Mouse (Mus musculus): ENCODE data around the gene Spata20. TPM values are rescaled to one million over a fixed set of nuclear protein-coding genes. Genes with fewer than 3 reads are reported as not detected.

Spata20 gene
- polyA plus RNA-seq, 1 experiment from 2014 or later = not detected

DNA sequence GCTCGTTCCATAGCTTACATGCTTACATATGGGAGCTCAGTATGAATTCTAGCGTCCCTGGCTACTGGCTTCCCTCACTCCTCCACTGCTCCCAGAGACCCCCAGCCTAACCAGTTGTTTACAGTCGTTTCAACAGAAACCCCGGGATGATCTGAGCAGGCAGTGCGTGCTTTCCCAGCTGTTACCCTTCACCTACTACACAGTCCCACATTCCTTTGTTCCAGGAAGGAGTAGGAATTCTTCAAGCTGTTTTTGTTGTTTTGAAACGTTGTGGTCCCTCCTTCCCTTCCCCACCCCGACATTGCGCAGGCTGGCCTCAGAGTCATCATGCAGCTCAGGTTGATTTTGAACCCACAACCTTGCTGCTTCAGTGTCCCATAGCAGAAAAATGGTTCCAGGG, 14.4 kb upstream of the Spata20 start:
- Histone ChIP-seq H3K4me2 (ENCODE audit: low read depth, low read length, severe bottlenecking) (no peak overlapping the region), H3K9me3 (ENCODE audit: control insufficient read depth, low read length) (no peaks in the 10 kb centered on the region), H3K4me1 (replicated peaks; ENCODE audit: control insufficient read depth, insufficient read depth, low read length) (peaks cover 13% of the 10 kb centered on the region), H3K27me3 (ENCODE audit: control insufficient read depth, insufficient read depth, low read length) (peaks cover 8% of the 10 kb centered on the region; the same call in 1 of the 2 replicates), H3K9ac (ENCODE audit: low read length) (no peak overlapping the region), H3K36me3 (ENCODE audit: control insufficient read depth, insufficient read depth, low read length) (no peaks in the 10 kb centered on the region), H3K4me3 (ENCODE audit: low read depth, low read length) (no peak overlapping the region), H3K27ac (ENCODE audit: low read depth, low read length) (no peak overlapping the region)
- whole genome bisulfite sequencing = 25% methylated on average over 8 of the region's 8 CpGs
- DNase-seq (ENCODE audit: low spot score) (no peak), ATAC-seq (replicated peaks; ENCODE audit: low FRiP score) (no peak)

DNA sequence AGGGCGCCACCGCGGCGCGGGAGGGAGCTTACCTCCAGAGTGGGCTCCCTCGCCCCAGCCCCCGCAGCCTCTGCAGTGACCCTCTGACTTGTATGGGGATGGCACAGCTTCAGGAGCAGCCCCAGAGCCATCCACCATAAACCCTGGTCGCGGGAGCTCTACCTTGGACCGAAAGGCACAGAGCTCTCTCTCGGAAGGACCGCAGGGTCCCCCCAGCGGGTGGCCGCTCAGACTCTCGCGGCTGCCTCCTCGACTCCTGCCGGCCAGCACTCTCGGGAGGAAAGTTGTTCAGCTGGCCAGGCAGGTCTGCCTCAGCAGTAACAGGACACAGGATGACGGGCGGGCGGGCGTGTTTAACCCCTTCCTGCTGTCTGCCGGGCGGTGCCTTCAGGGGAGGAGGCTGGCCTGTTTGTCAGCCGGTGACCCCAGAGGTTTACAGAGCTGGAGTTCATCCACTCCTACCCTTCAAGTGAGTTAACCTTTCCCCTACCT, 13.7 kb upstream of the Spata20 start, which contains the start of gene Epn3:
TSS of gene Epn3 (minus strand) at position 314 of the 492 bp plus-strand sequence.
- peak within 1 kb of the TSS; percentile 27 for H3K4me3 ChIP-seq (ENCODE audit: low read depth, low read length)
- ATAC-seq (replicated peaks; ENCODE audit: low FRiP score) (no peak), DNase-seq (ENCODE audit: low spot score) (peak; percentile 64)
- no peaks in the 10 kb centered on the region for H3K36me3 ChIP-seq (ENCODE audit: control insufficient read depth, insufficient read depth, low read length)
- H3K27me3 ChIP-seq (ENCODE audit: control insufficient read depth, insufficient read depth, low read length) = peaks cover 8% of the 10 kb centered on the region; the same call in 1 of the 2 replicates
- H3K27ac ChIP-seq (ENCODE audit: low read depth, low read length) = no peak within 1 kb of the TSS
- peak within 1 kb of the TSS; percentile 37; the same call in 1 of the 2 replicates for H3K9ac ChIP-seq (ENCODE audit: low read length)
- H3K4me2 ChIP-seq (ENCODE audit: low read depth, low read length, severe bottlenecking) = peak within 1 kb of the TSS; percentile 58
- H3K4me1 ChIP-seq (replicated peaks; ENCODE audit: control insufficient read depth, insufficient read depth, low read length) = peaks cover 13% of the 10 kb centered on the region
- no peaks in the 10 kb centered on the region for H3K9me3 ChIP-seq (ENCODE audit: control insufficient read depth, low read length)
- WGBS = under 1% methylated on average over 22 of the region's 26 CpGs

DNA sequence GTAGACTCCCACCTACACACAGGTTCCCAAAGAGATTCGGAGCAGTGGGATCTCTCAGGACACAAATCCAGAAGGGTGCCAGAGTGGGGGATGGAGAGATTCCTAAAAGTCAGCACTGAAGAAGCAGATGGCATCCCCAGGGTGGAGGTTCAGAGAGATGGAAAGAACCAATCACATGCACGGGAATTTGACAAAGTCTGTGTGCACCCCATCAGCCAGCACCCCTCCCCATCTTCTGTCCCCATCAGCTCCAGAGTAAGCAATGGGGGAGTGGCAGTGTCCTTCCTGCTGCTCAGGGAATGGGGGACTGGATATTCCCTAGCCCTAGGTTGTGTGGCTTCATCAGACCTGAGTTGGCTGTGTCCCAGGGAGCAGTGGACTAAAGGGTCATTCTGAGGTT, 13.1 kb upstream of the Spata20 start:
- H3K9me3 ChIP-seq (ENCODE audit: control insufficient read depth, low read length) = no peaks in the 10 kb centered on the region
- peak overlapping the region; percentile 58 for H3K4me2 ChIP-seq (ENCODE audit: low read depth, low read length, severe bottlenecking)
- H3K4me1 ChIP-seq (replicated peaks; ENCODE audit: control insufficient read depth, insufficient read depth, low read length) = peaks cover 13% of the 10 kb centered on the region
- no peak overlapping the region for H3K4me3 ChIP-seq (ENCODE audit: low read depth, low read length)
- H3K36me3 ChIP-seq (ENCODE audit: control insufficient read depth, insufficient read depth, low read length) = no peaks in the 10 kb centered on the region
- DNase-seq (ENCODE audit: low spot score) = no peak
- ATAC-seq (replicated peaks; ENCODE audit: low FRiP score) = peak; percentile 36; the same call in 1 of the 2 replicates
- 14% methylated on average over 2 of the region's 2 CpGs for WGBS
- peaks cover 8% of the 10 kb centered on the region; the same call in 1 of the 2 replicates for H3K27me3 ChIP-seq (ENCODE audit: control insufficient read depth, insufficient read depth, low read length)
- H3K27ac ChIP-seq (ENCODE audit: low read depth, low read length) = no peak overlapping the region
- H3K9ac ChIP-seq (ENCODE audit: low read length) = 0 out of 2 replicates have a peak overlapping the region, but pooled peaks have one; percentile 12

DNA sequence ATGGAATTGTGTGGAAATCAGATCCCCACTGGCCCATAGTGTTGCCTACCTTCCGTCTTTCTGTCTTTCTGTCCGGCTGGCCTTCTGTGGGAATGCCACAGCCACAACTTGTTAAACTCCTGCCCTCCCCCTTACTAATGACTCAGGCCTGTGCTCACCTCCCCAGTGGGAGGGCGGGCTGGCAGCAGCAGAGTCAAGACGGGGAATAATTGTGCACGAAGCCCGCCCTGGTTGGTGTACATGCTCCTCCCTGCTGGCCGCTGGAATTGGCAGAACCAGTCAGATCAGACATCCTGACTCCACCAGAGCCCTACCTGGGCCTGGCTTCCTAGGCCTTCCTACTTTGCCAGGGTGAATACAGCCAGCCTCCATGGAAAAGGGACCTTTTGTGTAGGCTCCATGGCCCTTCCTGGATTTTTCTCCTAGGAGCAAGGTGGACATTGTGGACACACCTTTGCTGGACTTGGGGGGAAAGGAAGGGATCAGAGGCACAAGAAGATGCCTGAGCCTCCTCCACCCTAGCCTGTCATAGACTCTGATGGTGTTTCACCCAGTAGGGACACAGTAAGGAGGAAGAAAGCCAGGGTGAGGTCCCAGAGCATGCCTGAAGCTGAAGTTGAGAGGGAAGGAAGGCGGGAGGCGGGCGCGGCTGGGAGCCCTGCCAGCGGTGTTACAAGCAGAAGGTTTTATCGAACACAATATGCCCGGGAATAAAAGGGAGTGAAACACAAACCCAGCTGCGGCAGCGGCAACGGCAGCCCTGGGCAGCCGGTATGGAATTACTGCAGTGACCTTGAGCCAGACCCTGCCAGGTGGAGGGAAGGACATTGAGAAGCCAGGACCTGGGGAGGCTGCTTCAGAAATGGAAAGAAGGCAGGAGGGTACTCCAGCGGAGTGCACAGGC, 12.4 kb upstream of the Spata20 start:
- 17% methylated on average over 19 of the region's 19 CpGs for WGBS
- H3K4me3 ChIP-seq (ENCODE audit: low read depth, low read length) = no peak overlapping the region
- ATAC-seq (replicated peaks; ENCODE audit: low FRiP score) = no peak

DNA sequence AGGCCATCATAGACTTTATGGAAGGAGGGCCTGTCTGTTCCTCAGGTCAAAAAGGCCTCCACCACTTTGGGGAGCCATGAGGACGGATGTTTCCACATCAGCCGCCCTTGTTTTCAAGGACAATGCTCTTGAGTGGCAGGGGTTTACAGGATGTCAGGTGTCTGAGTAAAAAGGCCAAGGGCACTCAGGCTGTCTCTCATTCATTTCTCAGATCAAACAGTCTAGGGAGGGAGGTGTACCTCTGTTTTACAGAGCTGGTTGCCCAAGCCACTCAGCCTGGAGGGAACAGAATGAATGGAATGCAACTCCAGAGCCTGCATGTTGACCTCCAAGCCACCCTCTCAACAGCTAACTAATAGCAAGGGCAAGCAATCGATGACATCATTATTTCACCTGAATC, 9.4 kb upstream of the Spata20 start:
- Histone ChIP-seq H3K36me3 (ENCODE audit: control insufficient read depth, insufficient read depth, low read length) (no peaks in the 10 kb centered on the region), H3K4me1 (replicated peaks; ENCODE audit: control insufficient read depth, insufficient read depth, low read length) (peaks cover 16% of the 10 kb centered on the region), H3K27me3 (ENCODE audit: control insufficient read depth, insufficient read depth, low read length) (peaks cover 19% of the 10 kb centered on the region), H3K9me3 (ENCODE audit: control insufficient read depth, low read length) (no peaks in the 10 kb centered on the region), H3K4me2 (ENCODE audit: low read depth, low read length, severe bottlenecking) (no peak overlapping the region), H3K27ac (ENCODE audit: low read depth, low read length) (no peak overlapping the region), H3K9ac (ENCODE audit: low read length) (no peak overlapping the region), H3K4me3 (ENCODE audit: low read depth, low read length) (no peak overlapping the region)
- DNase-seq (ENCODE audit: low spot score) (peak; percentile 43), ATAC-seq (replicated peaks; ENCODE audit: low FRiP score) (no peak)
- WGBS = 83% methylated on average over 3 of the region's 3 CpGs

More for the DNA sequence above, 12.4 kb upstream of the Spata20 start:
- no peak overlapping the region for H3K4me2 ChIP-seq (ENCODE audit: low read depth, low read length, severe bottlenecking)
- H3K27me3 ChIP-seq (ENCODE audit: control insufficient read depth, insufficient read depth, low read length) = peaks cover 8% of the 10 kb centered on the region; the same call in 1 of the 2 replicates
- H3K9ac ChIP-seq (ENCODE audit: low read length) = 0 out of 2 replicates have a peak overlapping the region, but pooled peaks have one; percentile 12
- no peaks in the 10 kb centered on the region for H3K36me3 ChIP-seq (ENCODE audit: control insufficient read depth, insufficient read depth, low read length)
- peaks cover 13% of the 10 kb centered on the region for H3K4me1 ChIP-seq (replicated peaks; ENCODE audit: control insufficient read depth, insufficient read depth, low read length)
- H3K9me3 ChIP-seq (ENCODE audit: control insufficient read depth, low read length) = no peaks in the 10 kb centered on the region
- peak; percentile 53 for DNase-seq (ENCODE audit: low spot score)
- H3K27ac ChIP-seq (ENCODE audit: low read depth, low read length) = no peak overlapping the region

DNA sequence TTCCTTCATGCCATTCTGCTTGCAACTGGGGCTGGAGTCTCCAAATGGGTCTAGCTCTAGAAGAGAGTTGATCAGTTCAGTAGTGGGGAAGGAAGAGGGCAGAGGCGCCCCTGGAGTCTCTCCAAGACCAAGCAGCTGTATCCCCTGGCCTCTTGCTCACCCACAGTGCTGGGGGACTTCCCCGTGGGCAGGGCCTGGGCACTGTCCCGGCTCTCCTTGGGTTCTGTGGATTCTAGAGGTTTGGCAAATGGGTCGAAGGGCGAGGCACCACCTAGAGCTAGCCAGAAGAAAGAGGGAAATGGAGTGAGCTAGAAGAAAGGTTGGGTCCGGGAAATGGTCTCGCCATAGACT, 5.7 kb upstream of the Spata20 start:
- Histone ChIP-seq H3K27ac (ENCODE audit: low read depth, low read length) (no peak overlapping the region), H3K27me3 (ENCODE audit: control insufficient read depth, insufficient read depth, low read length) (peaks cover 10% of the 10 kb centered on the region), H3K9me3 (ENCODE audit: control insufficient read depth, low read length) (no peaks in the 10 kb centered on the region), H3K9ac (ENCODE audit: low read length) (no peak overlapping the region; the same call in 1 of the 2 replicates), H3K36me3 (ENCODE audit: control insufficient read depth, insufficient read depth, low read length) (no peaks in the 10 kb centered on the region), H3K4me2 (ENCODE audit: low read depth, low read length, severe bottlenecking) (peak overlapping the region; percentile 89; the same call in 1 of the 2 replicates), H3K4me3 (ENCODE audit: low read depth, low read length) (no peak overlapping the region), H3K4me1 (replicated peaks; ENCODE audit: control insufficient read depth, insufficient read depth, low read length) (peaks cover 5% of the 10 kb centered on the region; the same call in 1 of the 2 replicates)
- ATAC-seq (replicated peaks; ENCODE audit: low FRiP score) (no peak), DNase-seq (ENCODE audit: low spot score) (peak; percentile 49)
- WGBS = 65% methylated on average over 7 of the region's 7 CpGs

DNA sequence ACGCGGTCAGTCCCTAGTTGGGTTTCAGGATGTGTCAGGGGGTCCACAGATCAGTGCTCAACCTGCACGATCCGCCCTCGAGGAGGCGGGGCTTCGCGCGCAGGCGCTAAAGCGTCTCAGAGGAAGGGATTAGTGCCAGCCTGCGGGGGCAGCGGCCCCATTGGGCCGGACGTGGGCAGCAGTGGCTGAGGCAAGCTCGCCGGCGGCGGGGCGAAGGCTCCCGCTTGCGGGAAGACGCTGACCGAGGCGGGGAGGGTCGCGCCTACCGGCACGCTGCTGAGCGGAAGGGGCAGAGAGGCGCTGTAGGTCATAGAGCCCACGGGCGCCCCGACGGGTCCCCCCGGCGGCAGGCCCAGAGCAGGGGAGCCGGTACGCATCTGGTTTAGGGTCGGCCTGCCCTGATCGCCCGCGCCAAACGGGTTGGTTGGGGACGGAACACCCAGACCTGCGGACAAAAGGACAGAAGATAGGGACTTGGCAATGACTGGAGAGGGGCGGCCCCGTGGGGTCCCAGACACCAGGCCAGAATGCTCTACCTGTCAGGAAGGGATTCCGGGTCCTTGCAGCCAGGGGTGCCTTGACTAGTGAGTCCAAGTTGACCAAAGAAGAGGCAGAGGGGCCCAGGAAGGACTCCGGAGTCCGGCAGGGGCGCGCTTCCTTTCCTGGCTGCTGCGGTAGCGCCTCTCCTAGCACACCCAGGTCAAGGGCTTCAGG, 5.2 kb upstream of the Spata20 start:
- H3K4me2 ChIP-seq (ENCODE audit: low read depth, low read length, severe bottlenecking) = peak overlapping the region; percentile 89
- DNase-seq (ENCODE audit: low spot score) = peak; percentile 84
- 4% methylated on average over 55 of the region's 55 CpGs for WGBS
- peak overlapping the region; percentile 47 for H3K4me3 ChIP-seq (ENCODE audit: low read depth, low read length)
- no peaks in the 10 kb centered on the region for H3K36me3 ChIP-seq (ENCODE audit: control insufficient read depth, insufficient read depth, low read length)
- peaks cover 5% of the 10 kb centered on the region; the same call in 1 of the 2 replicates for H3K4me1 ChIP-seq (replicated peaks; ENCODE audit: control insufficient read depth, insufficient read depth, low read length)
- H3K27me3 ChIP-seq (ENCODE audit: control insufficient read depth, insufficient read depth, low read length) = peaks cover 10% of the 10 kb centered on the region
- H3K27ac ChIP-seq (ENCODE audit: low read depth, low read length) = no peak overlapping the region
- H3K9me3 ChIP-seq (ENCODE audit: control insufficient read depth, low read length) = no peaks in the 10 kb centered on the region
- H3K9ac ChIP-seq (ENCODE audit: low read length) = peak overlapping the region; percentile 67
- ATAC-seq (replicated peaks; ENCODE audit: low FRiP score) = peak; percentile 78

DNA sequence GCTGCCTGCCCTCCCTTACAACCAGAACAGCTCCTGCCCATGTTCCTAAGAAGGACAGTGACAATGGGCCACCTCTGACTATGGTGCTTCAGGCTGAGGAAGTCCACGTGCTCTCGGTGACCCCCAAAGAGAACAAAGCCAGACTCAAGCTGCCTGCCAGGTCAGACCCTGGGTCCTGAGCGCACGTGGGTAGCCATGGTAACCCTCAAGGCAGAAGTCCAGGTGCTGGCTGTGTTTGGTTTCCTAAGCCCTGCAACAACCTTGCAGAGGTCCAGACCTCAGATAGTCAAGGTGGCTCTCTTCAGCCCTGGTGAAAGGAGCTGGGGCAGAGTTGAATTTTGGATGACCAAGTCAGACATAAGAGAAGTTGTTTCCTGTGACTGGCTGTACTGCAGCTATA, 3.8 kb upstream of the Spata20 start:
- H3K9ac ChIP-seq (ENCODE audit: low read length) = no peak overlapping the region
- peaks cover 10% of the 10 kb centered on the region for H3K27me3 ChIP-seq (ENCODE audit: control insufficient read depth, insufficient read depth, low read length)
- no peak overlapping the region for H3K27ac ChIP-seq (ENCODE audit: low read depth, low read length)
- H3K4me3 ChIP-seq (ENCODE audit: low read depth, low read length) = no peak overlapping the region
- H3K4me1 ChIP-seq (replicated peaks; ENCODE audit: control insufficient read depth, insufficient read depth, low read length) = peaks cover 5% of the 10 kb centered on the region; the same call in 1 of the 2 replicates
- DNase-seq (ENCODE audit: low spot score) (no peak), ATAC-seq (replicated peaks; ENCODE audit: low FRiP score) (no peak)
- H3K36me3 ChIP-seq (ENCODE audit: control insufficient read depth, insufficient read depth, low read length) = no peaks in the 10 kb centered on the region
- 30% methylated on average over 4 of the region's 4 CpGs for WGBS
- H3K4me2 ChIP-seq (ENCODE audit: low read depth, low read length, severe bottlenecking) = no peak overlapping the region
- no peaks in the 10 kb centered on the region for H3K9me3 ChIP-seq (ENCODE audit: control insufficient read depth, low read length)

Data from forebrain, embryonic 11.5 days (tissue).